Comparison of ENCODE assay signal across 15 mouse cellular contexts in the genomic region with DNA sequence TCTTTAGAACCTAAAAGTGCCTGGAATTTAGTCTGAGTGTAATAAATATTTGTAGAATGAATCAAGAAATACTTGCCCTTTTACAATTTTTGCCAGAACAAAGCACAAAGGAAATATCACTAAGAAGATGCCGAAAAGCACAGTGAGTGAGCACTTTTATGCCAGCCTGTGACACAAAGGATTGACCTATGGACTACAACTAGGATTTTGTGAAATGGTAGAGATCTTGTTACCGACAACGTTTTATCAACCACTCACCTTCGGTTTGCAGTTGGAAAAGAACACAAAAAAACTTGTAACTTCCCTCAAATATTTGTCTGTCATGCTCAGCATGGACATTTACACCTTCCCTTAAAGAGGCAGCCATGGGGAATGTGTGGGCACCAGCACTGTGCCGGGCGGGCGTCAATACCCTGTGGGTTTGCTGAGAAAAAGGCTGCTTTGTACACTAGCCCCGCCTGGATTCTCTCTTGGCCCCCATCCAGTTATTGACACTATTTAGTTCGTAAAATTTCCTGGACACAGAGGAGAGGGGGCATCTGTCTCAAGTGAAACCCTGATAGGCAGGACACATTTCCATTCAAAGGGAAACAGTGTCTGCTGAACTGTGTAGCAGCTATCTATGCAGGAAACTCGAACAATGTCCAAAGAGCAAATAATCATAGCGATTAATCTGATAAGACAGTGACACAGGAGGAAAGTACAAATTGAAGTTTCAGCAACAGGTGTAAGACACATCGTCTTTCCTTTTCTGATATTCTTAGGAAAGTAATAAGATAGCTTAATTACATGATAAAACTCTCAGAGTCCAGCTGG.
DNase-seq lines count a peak whose midpoint lies in the region; ATAC-seq and TF ChIP-seq lines count a peak whose summit lies in the region.
"Had no signal": no experiment of that assay in that cellular context is flagged by ENCODE, and none has a peak within 500 bp of the region (broad histone marks: within the 10 kb centered on the region; RNA-seq: fewer than 3 reads in every experiment).

No protein-coding gene starts in this region.

- H3K4me3 ChIP-seq in hindbrain, embryonic 14.5 days (replicated peaks; ENCODE audit: low read length): no peak overlapping the region
- H3K4me3 ChIP-seq in hindbrain, embryonic 11.5 days (ENCODE audit: low read depth, low read length): no peak overlapping the region
- H3K4me3 ChIP-seq in midbrain, postnatal 0 days (ENCODE audit: low read depth, low read length): no peak overlapping the region
- no peak overlapping the region for H3K4me3 ChIP-seq in midbrain, embryonic 16.5 days (ENCODE audit: low read depth, low read length)
- H3K4me3 ChIP-seq in intestine, embryonic 15.5 days (replicated peaks): 0 out of 2 replicates have a peak overlapping the region, but pooled peaks have one; percentile 3
- no peak overlapping the region for H3K4me3 ChIP-seq in stomach, embryonic 14.5 days (ENCODE audit: low read depth, low read length)
- H3K4me3 ChIP-seq: limb, embryonic 15.5 days had no signal

- H3K9ac ChIP-seq in hindbrain, embryonic 14.5 days: no peak overlapping the region
- H3K9ac ChIP-seq in hindbrain, embryonic 11.5 days (ENCODE audit: low read depth, low read length): no peak overlapping the region
- H3K9ac ChIP-seq in midbrain, postnatal 0 days (replicated peaks; ENCODE audit: low read length, poor library complexity, severe bottlenecking): no peak overlapping the region
- no peak overlapping the region for H3K9ac ChIP-seq in midbrain, embryonic 16.5 days (ENCODE audit: low read depth, low read length)
- H3K9ac ChIP-seq in intestine, embryonic 15.5 days: no peak overlapping the region
- no peak overlapping the region for H3K9ac ChIP-seq in stomach, embryonic 14.5 days (replicated peaks; ENCODE audit: low read depth, low read length)
- H3K9ac ChIP-seq: limb, embryonic 15.5 days had no signal

- H3K9me3 ChIP-seq in hindbrain, embryonic 14.5 days (ENCODE audit: control insufficient read depth, low read length): no peaks in the 10 kb centered on the region
- no peaks in the 10 kb centered on the region for H3K9me3 ChIP-seq in hindbrain, embryonic 11.5 days (ENCODE audit: control insufficient read depth, low read length)
- H3K9me3 ChIP-seq in midbrain, postnatal 0 days (ENCODE audit: low read length): no peaks in the 10 kb centered on the region
- no peaks in the 10 kb centered on the region for H3K9me3 ChIP-seq in midbrain, embryonic 16.5 days (replicated peaks; ENCODE audit: control insufficient read depth, low read length, poor library complexity, severe bottlenecking)
- H3K9me3 ChIP-seq in intestine, embryonic 15.5 days: no peaks in the 10 kb centered on the region
- H3K9me3 ChIP-seq in stomach, embryonic 14.5 days (ENCODE audit: control insufficient read depth, low read depth, low read length): no peaks in the 10 kb centered on the region
- H3K9me3 ChIP-seq: limb, embryonic 15.5 days had no signal

- WGBS in hindbrain, embryonic 14.5 days: 61% methylated on average over 12 of the region's 12 CpGs
- 73% methylated on average over 12 of the region's 12 CpGs for WGBS in hindbrain, embryonic 11.5 days
- WGBS in midbrain, postnatal 0 days: 64% methylated on average over 12 of the region's 12 CpGs
- WGBS in midbrain, embryonic 16.5 days: 70% methylated on average over 12 of the region's 12 CpGs
- WGBS in intestine, embryonic 15.5 days: 52% methylated on average over 12 of the region's 12 CpGs
- WGBS in stomach, embryonic 14.5 days: 51% methylated on average over 12 of the region's 12 CpGs

- H3K36me3 ChIP-seq in hindbrain, embryonic 14.5 days (replicated peaks; ENCODE audit: control insufficient read depth, insufficient read depth): no peaks in the 10 kb centered on the region
- H3K36me3 ChIP-seq in hindbrain, embryonic 11.5 days (ENCODE audit: control insufficient read depth, insufficient read depth, low read length): no peaks in the 10 kb centered on the region
- no peaks in the 10 kb centered on the region for H3K36me3 ChIP-seq in midbrain, postnatal 0 days (ENCODE audit: insufficient read depth, low read length)
- H3K36me3 ChIP-seq in midbrain, embryonic 16.5 days (ENCODE audit: control insufficient read depth, insufficient read depth, low read length): no peaks in the 10 kb centered on the region
- no peaks in the 10 kb centered on the region for H3K36me3 ChIP-seq in intestine, embryonic 15.5 days
- H3K36me3 ChIP-seq in stomach, embryonic 14.5 days (ENCODE audit: control insufficient read depth, insufficient read depth, low read length): no peaks in the 10 kb centered on the region
- H3K36me3 ChIP-seq: limb, embryonic 15.5 days had no signal

- DNase-seq in hindbrain, embryonic 14.5 days (ENCODE audit: low spot score): no peak
- DNase-seq in hindbrain, embryonic 11.5 days (ENCODE audit: low spot score): no peak
- peak; percentile 47 for DNase-seq in midbrain, postnatal 0 days (ENCODE audit: low spot score)
- DNase-seq in spleen, adult 18-20 months: no peak
- no peak for DNase-seq in urinary bladder, postnatal 4 days (ENCODE audit: low spot score in 2 of 2)
- DNase-seq: adrenal gland, postnatal 10 days; gastrocnemius, postnatal 14 days; heart, postnatal 14 days; kidney, postnatal 10 days; thymus, postnatal 4 days had no signal

- peak; percentile 60; the same call in 1 of the 2 replicates for ATAC-seq in hindbrain, embryonic 14.5 days (ENCODE audit: low FRiP score)
- ATAC-seq in hindbrain, embryonic 11.5 days (ENCODE audit: low FRiP score): no peak
- ATAC-seq in midbrain, postnatal 0 days (ENCODE audit: low FRiP score): no peak
- ATAC-seq in midbrain, embryonic 16.5 days: no peak
- peak; percentile 91 for ATAC-seq in intestine, embryonic 15.5 days
- peak; percentile 56; the same call in 1 of the 2 replicates for ATAC-seq in stomach, embryonic 14.5 days (ENCODE audit: insufficient number of reproducible peaks, insufficient read depth, low FRiP score, low read depth)
- ATAC-seq: inflammation-experienced regulatory T-cells, adult 6 months had no signal

- no peak for TF ChIP-seq CTCF in midbrain, postnatal 0 days (IDR thresholded peaks at IDR 0.05)

- no peaks in the 10 kb centered on the region for H3K27me3 ChIP-seq in hindbrain, embryonic 14.5 days (ENCODE audit: control insufficient read depth, insufficient read depth, low read length)
- H3K27me3 ChIP-seq in hindbrain, embryonic 11.5 days (ENCODE audit: control insufficient read depth, insufficient read depth, low read length): no peaks in the 10 kb centered on the region
- no peaks in the 10 kb centered on the region for H3K27me3 ChIP-seq in midbrain, postnatal 0 days (ENCODE audit: insufficient read depth, low read length)
- no peaks in the 10 kb centered on the region for H3K27me3 ChIP-seq in midbrain, embryonic 16.5 days (ENCODE audit: control insufficient read depth, insufficient read depth, low read depth, low read length)
- H3K27me3 ChIP-seq in intestine, embryonic 15.5 days (replicated peaks): no peaks in the 10 kb centered on the region
- H3K27me3 ChIP-seq in stomach, embryonic 14.5 days (ENCODE audit: control insufficient read depth, insufficient read depth, low read length): no peaks in the 10 kb centered on the region
- H3K27me3 ChIP-seq: limb, embryonic 15.5 days had no signal

- H3K4me2 ChIP-seq in hindbrain, embryonic 14.5 days (replicated peaks): no peak overlapping the region
- H3K4me2 ChIP-seq in hindbrain, embryonic 11.5 days (replicated peaks; ENCODE audit: low read depth, low read length): no peak overlapping the region
- H3K4me2 ChIP-seq in midbrain, postnatal 0 days (ENCODE audit: low read depth, low read length, poor library complexity, severe bottlenecking): no peak overlapping the region
- H3K4me2 ChIP-seq in midbrain, embryonic 16.5 days (ENCODE audit: low read length): no peak overlapping the region
- H3K4me2 ChIP-seq in intestine, embryonic 15.5 days (replicated peaks): peak overlapping the region; percentile 36
- H3K4me2 ChIP-seq in stomach, embryonic 14.5 days (replicated peaks; ENCODE audit: low read depth, low read length): 0 out of 2 replicates have a peak overlapping the region, but pooled peaks have one; percentile 1
- H3K4me2 ChIP-seq: limb, embryonic 15.5 days had no signal

- H3K27ac ChIP-seq in hindbrain, embryonic 14.5 days: no peak overlapping the region
- H3K27ac ChIP-seq in hindbrain, embryonic 11.5 days (ENCODE audit: low read depth, low read length): no peak overlapping the region
- no peak overlapping the region for H3K27ac ChIP-seq in midbrain, postnatal 0 days (ENCODE audit: low read depth, low read length)
- H3K27ac ChIP-seq in midbrain, embryonic 16.5 days (ENCODE audit: low read length): no peak overlapping the region
- H3K27ac ChIP-seq in intestine, embryonic 15.5 days: peak overlapping the region; percentile 79
- no peak overlapping the region for H3K27ac ChIP-seq in stomach, embryonic 14.5 days (ENCODE audit: low read length)
- H3K27ac ChIP-seq: limb, embryonic 15.5 days had no signal

- no peaks in the 10 kb centered on the region for H3K4me1 ChIP-seq in hindbrain, embryonic 14.5 days (replicated peaks; ENCODE audit: control insufficient read depth, insufficient read depth, low read length)
- H3K4me1 ChIP-seq in hindbrain, embryonic 11.5 days (replicated peaks; ENCODE audit: control insufficient read depth, insufficient read depth, low read length): no peaks in the 10 kb centered on the region
- no peaks in the 10 kb centered on the region for H3K4me1 ChIP-seq in midbrain, postnatal 0 days (ENCODE audit: insufficient read depth, low read length)
- H3K4me1 ChIP-seq in midbrain, embryonic 16.5 days (ENCODE audit: control insufficient read depth, insufficient read depth, low read length): no peaks in the 10 kb centered on the region
- no peaks in the 10 kb centered on the region for H3K4me1 ChIP-seq in intestine, embryonic 15.5 days (replicated peaks)
- H3K4me1 ChIP-seq in stomach, embryonic 14.5 days (ENCODE audit: control insufficient read depth, insufficient read depth, low read length): no peaks in the 10 kb centered on the region
- H3K4me1 ChIP-seq: limb, embryonic 15.5 days had no signal

Comparison
In these comparisons a context has a peak if more than half of its experiments do, and no peak if none do; other contexts are left out.
1. ATAC-seq: peak in hindbrain, embryonic 14.5 days (single experiment), intestine, embryonic 15.5 days (single experiment) and stomach, embryonic 14.5 days (single experiment); none in hindbrain, embryonic 11.5 days (single experiment), midbrain, postnatal 0 days (single experiment) and midbrain, embryonic 16.5 days (single experiment).
2. H3K4me2 ChIP-seq: peak in intestine, embryonic 15.5 days (single experiment) and stomach, embryonic 14.5 days (single experiment); none in hindbrain, embryonic 14.5 days (single experiment), hindbrain, embryonic 11.5 days (single experiment), midbrain, postnatal 0 days (single experiment) and midbrain, embryonic 16.5 days (single experiment).